Mouse (Mus musculus): ENCODE measurements at regions not wholly inside any gene's neighbourhood (a gene's known extent, or its start where the extent isn't known, plus 50 kb on each side); places are given as distances from the start of the nearest gene placed in this dataset.

DNA sequence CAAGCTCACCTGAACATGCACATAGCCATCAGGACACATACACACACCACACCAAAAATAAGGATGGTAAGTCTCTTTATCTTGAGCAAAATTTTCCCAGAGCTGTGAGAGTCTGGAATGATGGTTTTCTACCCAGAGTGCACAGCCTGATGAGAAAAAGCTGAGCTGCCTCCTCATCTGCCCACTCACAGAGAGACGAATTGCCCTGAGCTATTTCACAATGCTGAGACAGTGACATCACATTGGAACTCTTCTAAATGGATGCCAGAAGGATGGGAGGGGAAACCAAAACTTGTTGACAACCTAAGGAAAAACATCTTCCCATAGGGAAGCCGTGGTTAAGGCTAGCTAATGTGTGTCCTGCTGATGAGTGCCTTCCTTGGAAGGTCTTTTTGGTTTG, 84.8 kb downstream of the Insig2 start:
- TF ChIP-seq POLR2A (IDR thresholded peaks at IDR 0.05; ENCODE audit: borderline replicate concordance, insufficient read depth, low read length) (no peak), CTCF (IDR thresholded peaks at IDR 0.05; ENCODE audit: borderline replicate concordance, insufficient read depth, low read depth, low read length) (no peak)

Measured in cerebellum, adult 2 months (tissue).